Mouse (Mus musculus): ENCODE data around the gene Ildr1.

Ildr1 gene

GRCm38 (mm10) chr16:36775658-36776057, 81.9 kb downstream of the Ildr1 start:
- no peak for DNase-seq

All from kidney, postnatal 14 days (tissue).